Mouse (Mus musculus) embryonic facial prominence, embryonic 13.5 days (tissue): ENCODE data around the gene Gm10198. TPM values are rescaled to one million over a fixed set of nuclear protein-coding genes. Genes with fewer than 3 reads are reported as not detected.

Source experiments
- ATAC-seq: fragments of 200-750 bp; cut with Nextera tagmentation; 2 replicates; pipeline ENCODE4 v1.8.0; 2017; ENCODE audit warnings: low read depth; ENCODE audit not compliant: insufficient number of reproducible peaks, insufficient read depth, low FRiP score, low TSS enrichment
- H3K27ac ChIP-seq: fragments of 300-500 bp; sonication (generic); 2 replicates; pipeline ENCODE4 v1.5.1; 2015; ENCODE audit warnings: moderate library complexity, mild to moderate bottlenecking, inconsistent platforms
- H3K27me3 ChIP-seq: fragments of 300-500 bp; sonication (generic); 2 replicates; pipeline ENCODE4 v1.6.1; 2015; ENCODE audit warnings: mild to moderate bottlenecking, inconsistent platforms
- H3K36me3 ChIP-seq: fragments of 300-500 bp; sonication (generic); 2 replicates; pipeline ENCODE4 v1.6.1; 2015; ENCODE audit warnings: mild to moderate bottlenecking, inconsistent platforms
- H3K4me1 ChIP-seq: fragments of 300-500 bp; sonication (generic); 2 replicates; pipeline ENCODE4 v1.6.1; 2015; ENCODE audit warnings: inconsistent platforms
- H3K4me2 ChIP-seq: fragments of 300-500 bp; sonication (generic); 2 replicates; pipeline ENCODE4 v1.6.1; 2015; ENCODE audit warnings: moderate library complexity, mild to moderate bottlenecking, inconsistent platforms
- H3K4me3 ChIP-seq: fragments of 300-500 bp; sonication (generic); 2 replicates; pipeline ENCODE4 v1.5.1; 2015; ENCODE audit warnings: mild to moderate bottlenecking, inconsistent platforms
- H3K9ac ChIP-seq: fragments of 300-500 bp; sonication (generic); 2 replicates; pipeline ENCODE4 v1.6.1; 2015; ENCODE audit warnings: mild to moderate bottlenecking, inconsistent platforms
- H3K9me3 ChIP-seq: fragments of 300-500 bp; sonication (generic); 2 replicates; pipeline ENCODE4 v1.6.1; 2016; ENCODE audit warnings: inconsistent platforms
- WGBS: fragments of 180-500 bp; shearing (Covaris S2); methylation state at CpG from one replicate; pipeline ENCODE4 v1.1.7; 2015; ENCODE audit warnings: mixed read lengths; 5-methylcytosine and 5-hydroxymethylcytosine counted together
- polyA plus RNA-seq: library from polyadenylated mRNA; unstranded; fragments of >200 nt; fragmentation: Nextera tagmentation; extraction: Ambion mirVana; gene quantifications from 2 replicates; pipeline ENCODE4 v1.2.1, GENCODE M21; 2015

Gm10198 gene
- not detected in 2 replicates for polyA plus RNA-seq

DNA sequence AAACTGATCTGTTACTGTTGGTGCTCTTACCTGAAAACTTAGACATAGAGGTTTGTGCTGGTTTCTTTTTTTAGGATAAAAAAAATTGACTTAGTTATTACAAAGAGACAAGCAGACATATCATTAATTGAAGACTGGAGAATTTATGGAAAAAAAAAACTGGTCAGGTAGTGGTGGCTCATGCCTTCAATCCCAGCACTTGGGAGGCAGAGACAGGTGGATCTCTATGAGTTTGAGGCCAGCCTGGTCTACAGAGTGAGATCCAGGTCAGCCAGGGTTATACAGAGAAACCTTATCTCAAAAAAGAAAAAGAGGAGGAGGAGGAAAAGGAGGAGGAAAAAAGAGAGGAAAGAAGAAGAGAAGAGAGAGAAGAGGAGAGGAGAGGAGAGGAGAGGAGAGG is at the start of gene Gm10198:
Gene Gm10198 (plus strand): TSS at position 301 of the 400 bp plus-strand sequence.
- no peaks in the 10 kb centered on the region for H3K9me3 ChIP-seq
- H3K27ac ChIP-seq: no peak within 1 kb of the TSS
- no peaks in the 10 kb centered on the region for H3K4me1 ChIP-seq
- no peak within 1 kb of the TSS for H3K4me3 ChIP-seq
- no peak within 1 kb of the TSS for H3K9ac ChIP-seq
- H3K27me3 ChIP-seq: no peaks in the 10 kb centered on the region
- ATAC-seq: no peak
- no peaks in the 10 kb centered on the region for H3K36me3 ChIP-seq
- no peak within 1 kb of the TSS for H3K4me2 ChIP-seq

DNA sequence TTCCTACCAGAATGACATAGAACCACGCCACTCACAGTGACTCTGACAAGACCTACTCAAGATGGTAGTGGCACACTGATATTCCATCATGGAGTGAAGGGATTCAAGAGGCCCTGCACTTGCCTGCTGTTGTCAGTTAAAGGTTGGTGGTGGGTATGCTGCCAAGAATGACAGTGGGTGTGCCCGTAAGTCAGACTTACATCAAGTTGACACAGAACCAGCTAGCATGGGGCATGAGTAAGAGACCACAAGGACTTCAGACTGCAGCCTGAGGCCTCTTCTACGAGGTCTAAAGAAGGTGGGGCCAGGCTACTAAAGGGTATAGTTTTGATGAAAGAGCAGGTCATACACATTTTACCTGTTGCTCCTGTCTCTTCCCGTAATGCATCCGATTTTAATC is 47.3 kb upstream of the Gm10198 start:
- H3K27ac ChIP-seq: no peak overlapping the region
- H3K27me3 ChIP-seq: no peaks in the 10 kb centered on the region
- H3K4me2 ChIP-seq: no peak overlapping the region
- ATAC-seq: no peak
- WGBS: 82% methylated on average over 5 of the region's 5 CpGs
- no peaks in the 10 kb centered on the region for H3K9me3 ChIP-seq
- H3K4me1 ChIP-seq: no peaks in the 10 kb centered on the region
- H3K36me3 ChIP-seq: no peaks in the 10 kb centered on the region
- no peak overlapping the region for H3K4me3 ChIP-seq
- no peak overlapping the region for H3K9ac ChIP-seq

DNA sequence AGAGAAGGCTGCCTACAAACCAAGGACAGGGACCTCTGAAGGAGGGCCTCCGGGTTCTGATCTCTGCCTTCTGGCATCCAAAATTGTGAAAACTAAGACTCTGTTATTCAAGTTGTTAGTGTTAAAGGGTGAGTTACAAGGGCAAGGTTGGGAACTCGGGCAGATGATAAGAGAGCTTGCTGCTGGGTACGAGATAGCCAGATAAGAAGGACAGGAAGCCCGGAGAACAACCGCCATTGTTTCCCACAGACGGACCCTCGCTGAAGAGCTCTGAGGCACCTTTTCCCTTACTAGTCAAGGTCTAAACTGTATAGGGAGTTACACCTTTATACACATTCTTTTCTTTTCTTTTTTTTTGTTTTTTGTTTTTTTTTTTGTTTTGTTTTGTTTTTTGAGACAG is 39.8 kb upstream of the Gm10198 start:
- no peak overlapping the region for H3K27ac ChIP-seq
- no peaks in the 10 kb centered on the region; the same call in 1 of the 2 replicates for H3K9me3 ChIP-seq
- H3K36me3 ChIP-seq: no peaks in the 10 kb centered on the region
- 85% methylated on average over 7 of the region's 7 CpGs for WGBS
- no peak overlapping the region for H3K9ac ChIP-seq
- no peak for ATAC-seq
- no peak overlapping the region for H3K4me3 ChIP-seq
- H3K4me1 ChIP-seq: no peaks in the 10 kb centered on the region
- no peaks in the 10 kb centered on the region for H3K27me3 ChIP-seq
- no peak overlapping the region for H3K4me2 ChIP-seq

DNA sequence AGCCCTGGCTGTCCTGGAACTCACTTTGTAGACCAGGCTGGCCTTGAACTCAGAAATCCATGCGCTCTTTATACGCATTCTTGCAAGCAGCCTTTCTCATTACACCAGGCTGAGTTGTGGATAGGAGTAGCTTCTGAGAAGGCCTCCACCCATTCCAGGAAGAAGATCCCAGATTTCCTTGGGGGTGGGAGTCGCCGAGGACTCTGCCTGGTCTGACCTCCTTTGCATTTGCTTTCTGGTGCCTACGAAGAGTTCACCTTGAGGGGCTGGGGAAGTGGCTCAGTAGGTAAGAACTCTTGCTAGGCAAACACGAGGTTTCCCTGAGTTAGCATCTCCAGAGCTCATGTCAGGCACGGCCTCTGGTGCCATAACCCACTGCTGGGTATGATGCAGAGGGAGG is 39.4 kb upstream of the Gm10198 start:
- Histone ChIP-seq H3K27me3 (no peaks in the 10 kb centered on the region), H3K4me1 (no peaks in the 10 kb centered on the region), H3K36me3 (no peaks in the 10 kb centered on the region), H3K9ac (no peak overlapping the region), H3K27ac (no peak overlapping the region), H3K4me2 (no peak overlapping the region), H3K4me3 (no peak overlapping the region), H3K9me3 (no peaks in the 10 kb centered on the region; the same call in 1 of the 2 replicates)
- WGBS: 93% methylated on average over 7 of the region's 7 CpGs
- no peak for ATAC-seq

DNA sequence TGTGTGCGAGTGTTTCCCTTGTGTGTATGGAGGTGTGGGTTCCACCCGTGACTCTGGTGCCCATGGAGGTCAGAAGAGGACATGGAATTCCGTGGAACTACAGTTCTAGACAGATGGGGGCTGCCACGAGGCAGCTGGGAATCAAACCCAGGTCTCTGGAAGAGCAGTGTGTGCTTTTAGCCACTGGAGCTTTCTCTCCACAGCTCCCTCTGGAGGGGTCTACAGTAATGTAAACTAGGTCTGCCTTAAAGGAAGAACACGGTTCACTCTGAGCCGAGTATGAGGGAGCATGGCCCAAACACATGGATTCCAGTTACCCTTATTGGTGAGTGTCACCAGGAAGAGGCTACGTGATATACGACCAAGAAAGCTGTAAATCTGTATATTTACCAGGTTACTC is 38.6 kb upstream of the Gm10198 start:
- Histone ChIP-seq H3K9me3 (no peaks in the 10 kb centered on the region; the same call in 1 of the 2 replicates), H3K4me1 (no peaks in the 10 kb centered on the region), H3K36me3 (no peaks in the 10 kb centered on the region), H3K9ac (no peak overlapping the region), H3K27ac (no peak overlapping the region), H3K4me3 (no peak overlapping the region), H3K27me3 (no peaks in the 10 kb centered on the region), H3K4me2 (no peak overlapping the region)
- ATAC-seq: no peak
- 77% methylated on average over 8 of the region's 8 CpGs for WGBS

DNA sequence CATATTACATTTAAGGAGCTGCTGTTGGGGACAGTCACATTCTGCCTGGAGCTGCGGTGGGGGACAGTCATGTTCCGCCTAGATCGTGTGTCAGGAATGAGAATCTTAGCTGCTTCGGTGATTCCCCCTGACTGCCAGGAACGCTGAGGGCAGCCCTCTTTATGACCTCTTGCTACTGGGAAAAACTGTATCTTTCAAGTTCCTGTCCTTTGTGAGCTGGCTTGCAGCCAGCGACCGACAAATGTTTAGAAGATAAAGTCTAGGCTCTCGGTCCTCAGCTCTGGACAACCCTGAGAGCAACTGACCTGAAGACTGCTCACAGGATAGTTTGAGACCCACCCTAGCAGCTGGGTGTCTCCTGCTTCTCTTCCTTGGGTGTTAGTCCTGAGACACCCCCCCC is 37.3 kb upstream of the Gm10198 start:
- Histone ChIP-seq H3K4me1 (no peaks in the 10 kb centered on the region), H3K4me3 (no peak overlapping the region), H3K36me3 (no peaks in the 10 kb centered on the region), H3K4me2 (no peak overlapping the region), H3K9me3 (no peaks in the 10 kb centered on the region; the same call in 1 of the 2 replicates), H3K9ac (no peak overlapping the region), H3K27ac (no peak overlapping the region), H3K27me3 (no peaks in the 10 kb centered on the region)
- WGBS: 32% methylated on average over 8 of the region's 8 CpGs
- no peak for ATAC-seq

DNA sequence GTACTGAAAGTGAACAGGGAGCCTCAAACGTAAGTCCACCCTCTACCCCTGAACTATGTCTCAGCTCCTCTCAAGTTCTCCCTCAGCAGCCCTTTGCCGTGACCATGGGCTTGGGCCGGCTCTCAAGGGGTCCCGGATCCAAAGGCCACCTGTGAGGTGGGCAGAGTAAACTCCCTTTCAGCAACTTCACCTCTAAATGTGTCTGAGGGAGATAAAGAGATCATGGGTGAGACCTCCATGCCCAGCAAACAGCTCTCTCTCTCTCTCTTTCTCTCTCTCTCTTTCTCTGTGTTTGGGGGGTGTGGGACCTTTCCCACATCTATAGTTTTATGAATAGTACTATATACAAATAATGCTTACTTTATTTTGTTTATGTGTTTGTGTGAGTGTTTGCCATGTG is 36.2 kb upstream of the Gm10198 start:
- H3K4me2 ChIP-seq: no peak overlapping the region
- no peaks in the 10 kb centered on the region for H3K27me3 ChIP-seq
- H3K9me3 ChIP-seq: no peaks in the 10 kb centered on the region
- no peak for ATAC-seq
- H3K4me3 ChIP-seq: no peak overlapping the region
- H3K9ac ChIP-seq: no peak overlapping the region
- no peaks in the 10 kb centered on the region for H3K4me1 ChIP-seq
- H3K27ac ChIP-seq: no peak overlapping the region
- H3K36me3 ChIP-seq: no peaks in the 10 kb centered on the region
- WGBS: 69% methylated on average over 4 of the region's 4 CpGs

DNA sequence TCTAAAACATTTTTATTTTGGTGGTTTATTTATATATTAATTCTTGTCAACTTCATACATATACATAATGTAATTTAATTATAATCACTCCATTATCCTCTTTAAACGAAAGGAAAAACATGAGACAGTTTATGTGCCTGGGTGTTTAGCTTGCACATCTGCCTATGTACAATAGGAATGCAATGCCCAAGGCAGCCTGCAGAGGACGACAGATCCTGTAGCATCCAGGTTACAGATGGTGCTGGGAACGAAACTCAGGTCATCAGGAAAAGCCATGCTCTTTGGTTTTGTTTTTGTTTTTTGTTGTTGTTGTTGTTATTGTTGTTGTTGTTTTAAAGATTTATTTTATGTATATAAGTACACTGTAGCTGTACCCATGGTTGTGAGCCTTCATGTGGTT is 32.4 kb upstream of the Gm10198 start:
- Histone ChIP-seq H3K4me3 (no peak overlapping the region), H3K4me1 (no peaks in the 10 kb centered on the region), H3K36me3 (no peaks in the 10 kb centered on the region), H3K27ac (no peak overlapping the region), H3K27me3 (no peaks in the 10 kb centered on the region), H3K4me2 (no peak overlapping the region), H3K9me3 (no peaks in the 10 kb centered on the region), H3K9ac (no peak overlapping the region)
- no peak for ATAC-seq
- 82% methylated on average over 3 of the region's 3 CpGs for WGBS

DNA sequence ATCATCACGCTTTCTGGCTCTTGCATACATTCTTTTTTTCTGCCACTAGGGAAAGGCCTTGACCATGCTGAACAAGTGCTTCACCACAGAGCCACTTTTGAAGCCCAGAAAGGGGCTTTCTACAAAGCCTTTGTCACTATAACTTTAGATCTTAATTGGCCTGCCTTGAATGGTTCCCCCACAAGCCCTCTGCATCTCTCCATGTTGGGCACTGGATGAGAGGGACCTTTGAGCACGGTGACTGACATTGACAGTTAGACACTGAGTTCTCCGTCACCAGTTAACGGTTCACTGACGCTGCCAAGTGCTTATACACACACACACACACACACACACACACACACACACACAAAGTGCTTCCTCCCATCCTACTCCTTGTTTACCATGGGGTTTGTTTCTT is 30.0 kb upstream of the Gm10198 start:
- H3K9ac ChIP-seq: no peak overlapping the region
- no peak overlapping the region for H3K4me2 ChIP-seq
- H3K4me1 ChIP-seq: no peaks in the 10 kb centered on the region
- H3K4me3 ChIP-seq: no peak overlapping the region
- H3K9me3 ChIP-seq: no peaks in the 10 kb centered on the region
- H3K36me3 ChIP-seq: no peaks in the 10 kb centered on the region
- H3K27me3 ChIP-seq: no peaks in the 10 kb centered on the region
- 85% methylated on average over 5 of the region's 5 CpGs for WGBS
- no peak overlapping the region for H3K27ac ChIP-seq
- ATAC-seq: no peak

DNA sequence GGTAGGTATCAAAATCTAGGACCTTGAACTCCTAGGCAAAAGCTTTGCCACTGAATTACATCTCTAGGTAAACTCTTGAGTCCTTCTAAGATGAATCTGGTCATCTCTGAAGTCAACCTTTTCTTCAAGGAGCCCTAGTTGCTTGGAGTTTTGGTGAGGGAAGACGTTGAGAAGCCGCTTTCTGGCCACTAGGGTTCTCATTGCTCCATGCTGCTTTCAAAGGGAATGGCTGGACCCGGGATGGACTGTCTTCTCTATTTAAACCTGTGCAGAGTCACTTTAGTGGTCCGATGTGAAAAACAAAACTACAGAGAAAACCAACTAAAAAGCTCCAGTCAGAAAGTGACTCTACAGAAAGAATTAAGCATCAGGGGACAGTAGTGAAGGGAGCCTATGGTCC is 18.4 kb upstream of the Gm10198 start:
- Histone ChIP-seq H3K9ac (no peak overlapping the region), H3K4me1 (peaks cover 4% of the 10 kb centered on the region; the same call in 1 of the 2 replicates), H3K4me2 (no peak overlapping the region), H3K9me3 (no peaks in the 10 kb centered on the region), H3K27ac (no peak overlapping the region), H3K36me3 (no peaks in the 10 kb centered on the region), H3K27me3 (no peaks in the 10 kb centered on the region), H3K4me3 (no peak overlapping the region)
- WGBS: 46% methylated on average over 4 of the region's 4 CpGs
- no peak for ATAC-seq

DNA sequence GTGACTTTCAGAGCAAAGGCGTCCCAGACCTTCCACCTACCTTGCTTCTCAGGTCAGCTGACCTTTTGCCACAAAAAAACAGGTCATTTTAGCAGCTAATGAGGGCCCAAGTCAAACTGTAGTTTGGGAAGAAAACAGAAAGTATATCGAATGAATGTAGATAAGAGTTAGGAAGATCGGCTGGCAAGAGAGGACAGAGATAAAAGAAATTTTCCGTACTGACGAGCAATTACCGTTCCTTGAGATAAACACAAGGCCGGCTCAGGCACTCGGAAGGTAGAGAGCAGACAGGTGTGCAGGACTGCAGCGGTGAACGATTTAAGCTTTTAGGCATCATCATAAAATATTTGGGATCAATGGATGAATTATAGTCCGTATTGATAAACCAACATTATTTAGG is 15.4 kb upstream of the Gm10198 start:
- H3K36me3 ChIP-seq: no peaks in the 10 kb centered on the region
- H3K4me2 ChIP-seq: no peak overlapping the region
- no peaks in the 10 kb centered on the region for H3K9me3 ChIP-seq
- WGBS: 92% methylated on average over 11 of the region's 11 CpGs
- ATAC-seq: no peak
- H3K4me3 ChIP-seq: no peak overlapping the region
- no peaks in the 10 kb centered on the region for H3K27me3 ChIP-seq
- peaks cover 4% of the 10 kb centered on the region; the same call in 1 of the 2 replicates for H3K4me1 ChIP-seq
- no peak overlapping the region for H3K9ac ChIP-seq
- H3K27ac ChIP-seq: no peak overlapping the region

DNA sequence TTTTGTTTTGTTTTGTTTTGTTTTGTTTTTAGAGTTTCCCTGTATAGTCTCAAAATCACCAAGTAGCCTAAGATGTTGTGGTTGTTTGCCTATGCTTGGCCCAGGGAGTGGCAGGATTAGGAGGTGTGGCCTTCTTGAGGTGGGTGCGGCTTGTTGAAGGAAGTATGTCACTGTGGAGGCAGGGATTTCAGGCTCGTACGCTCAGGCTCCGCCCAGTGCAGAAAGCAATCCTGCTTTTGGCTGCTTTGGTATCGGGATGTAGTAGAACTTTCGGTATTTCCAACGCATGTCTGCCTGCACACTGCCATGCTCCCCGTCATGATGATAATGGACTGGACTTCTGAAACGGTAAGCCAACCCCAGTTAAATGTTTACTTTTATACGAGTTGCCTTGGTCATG is 12.5 kb upstream of the Gm10198 start:
- H3K4me3 ChIP-seq: no peak overlapping the region
- no peaks in the 10 kb centered on the region for H3K36me3 ChIP-seq
- H3K4me1 ChIP-seq: no peaks in the 10 kb centered on the region
- no peak for ATAC-seq
- no peak overlapping the region for H3K4me2 ChIP-seq
- H3K27me3 ChIP-seq: no peaks in the 10 kb centered on the region
- H3K27ac ChIP-seq: no peak overlapping the region
- no peaks in the 10 kb centered on the region for H3K9me3 ChIP-seq
- no peak overlapping the region for H3K9ac ChIP-seq
- 96% methylated on average over 10 of the region's 10 CpGs for WGBS

DNA sequence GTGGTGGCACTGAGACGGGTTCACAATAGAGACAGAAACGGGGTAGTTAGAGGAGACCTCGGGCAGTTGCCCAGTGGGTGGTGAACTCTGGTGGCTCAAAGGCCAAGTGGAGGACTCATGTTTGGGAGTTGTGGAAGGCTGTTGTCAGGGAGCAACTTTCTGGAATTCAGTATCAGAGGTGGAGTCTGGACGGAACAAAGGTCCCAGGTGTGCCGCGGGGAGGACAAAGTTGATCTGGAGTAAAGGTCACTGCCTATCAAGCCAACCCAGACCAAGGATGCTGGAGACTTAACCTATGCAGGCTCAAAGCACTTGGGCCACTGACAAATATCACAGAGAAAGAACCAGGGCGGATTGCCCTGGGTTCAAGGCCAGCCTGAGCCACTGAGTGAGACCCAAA is 5.5 kb downstream of the Gm10198 start:
- Histone ChIP-seq H3K9me3 (no peaks in the 10 kb centered on the region), H3K4me2 (no peak overlapping the region), H3K36me3 (no peaks in the 10 kb centered on the region), H3K27ac (no peak overlapping the region), H3K4me3 (no peak overlapping the region), H3K9ac (no peak overlapping the region), H3K4me1 (no peaks in the 10 kb centered on the region), H3K27me3 (no peaks in the 10 kb centered on the region)
- 88% methylated on average over 7 of the region's 7 CpGs for WGBS
- no peak for ATAC-seq
